Mouse (Mus musculus) erythroid progenitor cell, adult 5-6 weeks (primary cell): ENCODE measurements around the gene Iqcb1. TPM values are rescaled to one million over a fixed set of nuclear protein-coding genes. Genes with fewer than 3 reads are reported as not detected.
"Not testable (repeated sequence)": the region's sequence is repeated elsewhere in the genome, so short reads cannot be mapped to it uniquely, and the experiment has no call there.

ENCODE experiments used
- ATAC-seq: replicated peaks from 2 replicates; pipeline ENCODE4 v1.8.0; 2016; ENCODE audit warnings: moderate number of reproducible peaks, mild to moderate bottlenecking, moderate TSS enrichment, inconsistent platforms; ENCODE audit not compliant: poor library complexity, low FRiP score, severe bottlenecking
- total RNA-seq, 2 experiments: library from RNA; stranded (forward) in 1 of 2; stranded (reverse) in 1 of 2; fragments of 150-400 nt in 1 of 2; fragments of 186-747, 209-891 nt in 1 of 2; gene quantifications; 2 replicates each; pipeline versions ENCODE4 v1.2.3 to v1.2.4; 2015 to 2017; ENCODE audit warnings: low replicate concordance in 2 of 2

Gene Iqcb1
- total RNA-seq (2015; ENCODE audit: low replicate concordance): 17.3 TPM in 1 of 2 replicates, not detected in the other
- 4.5 and 34.8 TPM in 2 replicates for total RNA-seq (2017; ENCODE audit: low replicate concordance)

DNA sequence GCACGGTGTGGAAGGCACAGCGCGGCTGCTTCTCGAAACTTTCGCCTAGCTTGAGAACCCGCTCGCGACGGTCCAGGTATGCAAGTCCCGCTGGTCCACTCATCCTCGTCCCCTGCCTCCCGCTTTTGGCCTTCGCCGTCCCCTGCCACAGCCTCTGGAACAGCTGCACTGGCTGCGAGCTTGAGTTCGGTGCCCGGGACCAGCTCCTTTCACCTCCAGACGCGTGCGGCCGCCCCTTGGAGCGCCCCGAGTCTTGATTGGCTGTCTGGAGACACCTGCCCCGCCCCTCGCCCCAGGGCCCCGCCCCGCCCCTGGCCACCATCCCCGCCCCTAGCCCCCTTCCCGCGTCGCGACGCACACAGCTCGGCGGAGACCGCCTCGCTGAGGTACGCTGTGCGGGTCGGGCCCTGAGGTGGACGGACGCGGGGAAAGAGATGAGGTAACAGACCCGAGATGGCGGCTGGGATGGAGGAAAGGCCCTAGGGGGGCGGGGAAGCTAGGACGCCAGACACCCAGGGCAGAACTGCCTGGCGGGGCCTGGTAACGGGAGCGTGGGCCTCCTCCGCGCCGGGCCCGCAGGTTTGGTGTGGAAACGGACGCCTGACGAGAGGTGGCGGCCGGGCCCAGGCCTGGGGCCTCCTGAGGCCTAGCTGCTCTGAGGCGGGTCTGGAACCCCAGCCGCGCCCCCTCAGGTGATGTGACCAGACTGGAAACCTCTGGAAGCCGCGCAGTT lies at the start of gene Iqcb1:
Gene Iqcb1 (plus strand): TSS at position 332 of the 733 bp plus-strand sequence.
- peak; percentile 99 for ATAC-seq

DNA sequence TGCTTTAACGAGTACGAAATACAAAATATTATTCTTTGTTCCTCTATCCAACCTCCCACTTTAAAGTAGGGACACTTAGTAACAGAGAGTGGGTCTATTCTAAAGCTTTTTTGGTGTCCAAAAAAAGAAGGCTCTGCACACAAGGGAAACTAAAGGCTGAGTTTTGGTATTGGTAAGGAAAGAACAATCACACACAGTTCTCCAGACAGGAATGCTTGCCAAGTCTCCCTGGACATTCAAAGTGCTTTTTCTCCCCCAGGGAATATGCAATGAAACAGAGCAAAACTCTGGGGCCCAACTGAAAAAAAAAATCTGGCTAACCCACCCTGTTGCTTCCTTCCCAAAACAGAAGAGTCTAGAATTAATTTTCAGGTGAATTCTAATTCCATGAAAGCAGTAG lies 44.0 kb upstream of the Iqcb1 start:
- ATAC-seq: no peak

DNA sequence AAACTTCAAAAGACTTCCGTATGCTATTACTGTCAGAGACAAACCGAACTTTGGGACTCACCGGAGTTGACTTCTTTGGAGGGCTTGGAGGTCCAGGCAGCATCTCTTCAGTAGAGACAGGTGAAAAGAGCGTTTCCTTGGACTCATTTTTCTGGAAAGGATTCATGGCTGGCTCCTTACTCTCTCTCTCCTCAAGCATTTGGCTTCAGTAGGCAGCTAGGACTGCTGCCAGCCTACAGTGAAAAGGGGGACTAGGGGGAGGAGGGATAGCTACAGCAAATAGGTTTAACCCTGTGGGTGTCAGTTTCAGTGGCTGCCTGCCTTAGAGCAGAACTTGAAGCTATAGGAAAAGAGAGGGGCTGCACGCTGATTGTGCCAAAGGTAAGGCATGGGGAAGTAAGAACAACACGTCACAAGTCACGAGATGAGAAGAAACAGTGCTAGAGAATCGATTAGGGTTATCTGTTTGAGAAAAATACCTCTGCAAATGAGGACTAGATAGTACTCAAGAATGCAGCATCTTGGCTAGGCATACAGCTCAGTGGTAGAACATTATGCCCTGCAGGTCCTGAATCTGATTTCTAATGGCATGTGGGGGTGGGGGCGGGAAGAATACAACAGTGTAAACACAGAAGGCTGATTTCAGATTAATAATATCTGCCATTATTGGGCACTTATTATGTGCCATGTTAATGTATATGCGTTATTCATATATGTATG lies 43.4 kb upstream of the Iqcb1 start, which contains the start of gene Slc15a2:
Gene Slc15a2 (minus strand): TSS at position 369 of the 720 bp plus-strand sequence.
- no peak for ATAC-seq

DNA sequence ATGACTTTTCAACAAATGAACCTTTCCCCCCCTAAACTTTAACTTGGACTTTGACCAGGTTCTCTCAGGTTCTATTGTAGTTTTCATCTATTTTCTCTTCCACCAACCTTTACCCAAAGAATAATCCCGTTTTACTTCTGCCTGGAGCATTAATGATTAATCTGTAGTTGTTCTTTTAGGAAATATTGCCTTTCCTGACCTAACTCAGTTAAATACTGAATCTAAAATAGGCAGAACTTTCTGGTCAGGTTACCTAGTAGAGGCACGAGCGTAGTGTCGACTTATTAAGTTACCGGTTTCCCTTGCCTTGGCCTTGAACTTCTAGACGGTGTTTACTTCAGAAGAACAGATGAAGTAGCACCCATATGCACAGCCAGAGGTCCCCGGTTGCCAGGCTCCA lies 41.7 kb upstream of the Iqcb1 start:
- ATAC-seq: no peak

DNA sequence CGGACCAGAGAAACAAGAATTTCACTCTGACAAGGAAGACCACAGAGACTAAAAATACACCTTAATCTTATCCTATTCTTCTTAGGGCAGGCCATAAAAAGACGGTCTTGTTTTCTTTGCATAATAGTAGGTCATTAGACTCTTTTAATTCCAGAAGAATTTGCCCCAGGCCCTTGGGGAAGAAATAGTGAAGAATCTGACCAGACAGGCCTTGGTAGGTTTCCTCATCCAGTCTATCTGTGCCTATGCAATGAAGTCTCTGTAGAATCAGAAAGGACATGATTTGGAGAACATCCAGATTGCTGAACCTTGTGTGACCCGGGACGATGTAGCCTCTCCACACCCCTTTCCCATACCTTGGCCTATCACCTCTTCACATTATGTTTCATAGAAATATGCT lies 38.0 kb upstream of the Iqcb1 start:
- ATAC-seq: no peak

DNA sequence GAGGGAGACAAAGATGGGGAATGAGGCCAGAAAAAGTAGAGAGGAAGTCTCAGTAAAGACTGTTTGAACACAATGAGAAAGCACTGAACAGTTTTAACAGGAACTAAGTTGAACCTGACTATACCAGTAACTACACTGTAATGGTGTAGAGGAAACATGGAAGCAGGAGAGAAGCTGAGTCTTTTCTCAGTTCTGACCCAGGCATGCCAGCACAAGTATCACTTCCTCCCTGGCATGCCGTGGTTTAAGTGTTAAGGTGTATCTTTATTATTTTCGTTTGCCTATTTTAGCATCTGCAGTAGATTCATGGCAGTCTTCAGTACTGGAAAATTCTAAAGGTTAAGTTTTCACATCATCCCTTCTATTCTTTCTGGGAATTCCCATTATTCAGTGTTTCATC lies 33.2 kb upstream of the Iqcb1 start:
- no peak for ATAC-seq

DNA sequence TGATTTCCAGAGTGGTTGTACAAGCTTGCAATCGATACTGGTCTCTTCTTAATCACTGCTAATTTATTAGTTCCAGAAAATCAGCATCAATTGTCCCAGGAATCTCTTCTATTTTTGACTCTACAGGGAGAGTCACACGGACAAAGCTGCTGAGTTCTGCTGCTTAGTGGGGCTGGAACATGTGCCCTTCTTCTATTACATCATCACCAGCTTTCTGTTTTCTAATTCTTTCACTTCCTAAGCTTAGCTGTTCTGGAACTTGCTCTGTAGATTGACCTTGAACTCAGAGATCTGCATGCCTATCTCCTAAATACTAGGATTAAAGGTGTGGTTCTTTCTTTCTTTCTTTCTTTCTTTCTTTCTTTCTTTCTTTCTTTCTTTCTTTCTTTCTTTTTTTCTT lies 29.9 kb upstream of the Iqcb1 start:
- no peak for ATAC-seq

DNA sequence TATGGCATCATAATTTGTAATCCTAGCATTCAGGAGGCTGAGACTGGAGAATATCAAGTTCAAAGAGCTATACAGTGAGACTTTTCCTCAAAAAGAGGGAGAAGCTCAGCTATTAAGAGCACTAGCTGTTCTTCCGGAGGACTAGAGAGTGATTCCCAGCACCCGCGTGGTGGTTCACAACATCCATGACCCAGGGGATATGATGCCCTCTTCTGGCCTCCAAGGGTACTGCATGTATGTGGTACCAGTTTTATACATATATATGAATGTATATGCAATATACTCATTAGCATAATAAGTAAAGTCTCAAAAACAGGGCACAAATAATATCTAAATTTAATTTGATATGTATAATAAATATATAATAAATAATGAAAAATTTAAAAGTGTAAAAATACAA lies 25.8 kb upstream of the Iqcb1 start:
- ATAC-seq: no peak

DNA sequence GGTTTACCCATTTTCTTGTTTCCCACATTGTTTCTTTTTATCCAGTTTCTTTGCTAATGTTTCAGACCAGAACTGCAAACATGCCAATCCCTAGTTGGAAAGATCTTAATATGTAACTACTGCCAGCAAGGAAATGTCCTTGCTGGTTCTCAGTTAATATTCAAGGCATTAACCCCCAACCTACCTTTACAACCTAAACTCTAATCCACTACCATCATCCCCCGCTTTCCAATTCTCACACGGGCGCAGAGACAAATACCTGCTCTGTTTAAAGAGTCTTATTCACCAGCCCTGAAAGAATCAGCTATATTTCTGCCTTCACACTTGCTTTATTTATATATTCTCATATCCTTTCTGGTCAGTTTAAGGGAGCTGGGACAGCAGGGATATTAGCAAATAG lies 19.6 kb upstream of the Iqcb1 start:
- no peak for ATAC-seq

DNA sequence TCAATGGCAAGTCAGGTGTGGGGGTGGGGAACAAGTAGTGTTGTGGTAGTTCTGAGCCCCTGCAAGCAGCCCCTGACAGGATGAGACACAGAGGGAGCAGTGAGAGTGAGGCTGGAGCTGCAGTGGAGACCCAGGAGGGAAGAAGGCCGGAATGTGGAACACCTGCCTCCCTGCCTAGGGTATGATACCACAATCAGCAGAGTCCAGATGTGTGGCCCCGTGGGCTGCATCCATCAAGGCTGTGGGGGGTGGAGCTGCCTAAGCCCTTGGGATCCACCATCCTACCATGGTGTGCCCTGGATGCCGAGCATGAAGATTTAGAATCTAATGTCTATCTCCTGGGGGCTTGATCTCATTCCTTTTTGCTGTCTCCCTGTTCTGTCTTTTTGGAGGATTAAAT lies 14.5 kb upstream of the Iqcb1 start:
- 0 out of 2 replicates have a peak, but pooled peaks have one; percentile 61 for ATAC-seq

DNA sequence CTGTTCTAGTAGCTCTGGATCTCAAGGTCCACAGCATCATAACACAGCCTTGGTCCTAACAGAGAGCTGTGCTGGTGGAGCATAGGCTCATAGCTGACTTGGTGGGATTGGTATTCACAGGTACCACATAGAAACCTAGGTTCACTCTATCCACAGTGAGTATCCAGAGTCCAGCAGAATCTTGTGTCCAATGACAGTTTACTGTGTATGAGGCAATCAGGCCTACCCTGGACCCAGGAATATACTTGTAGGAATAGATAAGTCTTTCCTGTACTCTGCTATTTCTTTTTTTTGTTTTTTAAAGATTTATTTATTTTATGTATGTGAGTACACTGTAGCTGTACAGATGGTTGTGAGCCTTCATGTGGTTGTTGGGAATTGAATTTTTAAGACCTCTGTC lies 11.3 kb upstream of the Iqcb1 start:
- no peak for ATAC-seq

DNA sequence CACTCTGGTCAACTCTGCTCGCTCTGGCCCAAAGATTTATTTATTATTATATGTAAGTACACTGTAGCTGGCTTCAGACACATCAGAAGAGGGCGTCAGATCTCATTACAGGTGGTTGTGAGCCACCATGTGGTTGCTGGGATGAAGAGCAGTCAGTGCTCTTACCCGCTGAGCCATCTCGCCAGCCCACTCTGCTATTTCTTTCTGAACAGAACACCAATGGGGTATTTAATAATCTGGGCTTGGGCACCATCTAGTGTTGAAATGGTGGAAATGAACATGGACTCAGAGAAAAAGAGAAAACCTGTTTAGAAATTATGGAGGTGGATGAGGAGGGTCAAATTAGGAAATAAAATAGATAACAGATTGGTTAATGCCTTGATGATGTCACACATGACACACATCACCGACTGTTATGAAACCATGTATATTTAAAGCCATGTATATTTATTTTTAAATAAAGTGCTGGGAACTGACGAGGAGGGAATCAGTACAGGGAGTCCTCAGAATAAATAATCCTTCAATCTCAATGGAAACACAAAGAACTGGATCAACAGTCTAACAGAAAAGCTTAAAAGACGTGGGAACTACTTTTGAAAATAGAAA lies 10.8 kb upstream of the Iqcb1 start:
- peak; percentile 54; the same call in 1 of the 2 replicates for ATAC-seq

DNA sequence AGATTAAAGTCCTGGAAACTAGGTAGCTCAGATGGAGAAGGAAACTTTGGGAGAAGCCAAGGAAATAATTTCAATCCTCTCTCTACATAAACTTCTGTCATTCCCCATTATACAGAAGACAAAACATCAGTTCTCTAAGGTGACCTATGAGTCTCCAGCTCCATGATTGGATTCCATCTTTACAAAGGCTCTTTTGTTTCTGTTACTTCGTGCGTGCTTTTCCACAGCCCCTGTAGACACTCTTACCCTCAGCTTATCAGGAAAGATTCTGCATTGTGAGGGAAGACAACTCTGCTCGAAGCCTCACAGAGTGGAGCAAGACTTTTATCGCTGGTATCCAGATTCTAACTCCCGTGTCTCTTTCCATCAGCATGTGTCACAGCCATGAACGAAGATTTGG lies 8.2 kb upstream of the Iqcb1 start:
- no peak for ATAC-seq

DNA sequence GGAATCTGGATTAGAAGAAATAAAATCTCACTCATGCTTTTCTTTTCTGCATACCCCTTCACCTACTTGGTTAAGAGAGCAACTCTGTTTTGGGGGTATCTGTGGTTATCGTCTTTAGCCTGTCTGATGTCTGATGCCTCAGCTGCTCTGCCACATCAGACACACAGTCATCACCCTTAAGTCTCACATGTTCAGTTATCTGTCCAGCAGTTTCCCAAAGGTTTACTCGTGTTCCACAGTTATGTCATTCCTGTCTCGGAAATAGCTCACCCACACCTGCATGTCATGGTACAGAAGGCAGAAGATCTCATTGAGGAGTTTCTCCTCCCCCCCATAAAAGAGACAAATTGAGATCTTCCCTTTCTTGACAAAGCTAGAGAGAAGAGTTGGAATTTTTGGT lies 7.4 kb upstream of the Iqcb1 start:
- ATAC-seq: no peak

DNA sequence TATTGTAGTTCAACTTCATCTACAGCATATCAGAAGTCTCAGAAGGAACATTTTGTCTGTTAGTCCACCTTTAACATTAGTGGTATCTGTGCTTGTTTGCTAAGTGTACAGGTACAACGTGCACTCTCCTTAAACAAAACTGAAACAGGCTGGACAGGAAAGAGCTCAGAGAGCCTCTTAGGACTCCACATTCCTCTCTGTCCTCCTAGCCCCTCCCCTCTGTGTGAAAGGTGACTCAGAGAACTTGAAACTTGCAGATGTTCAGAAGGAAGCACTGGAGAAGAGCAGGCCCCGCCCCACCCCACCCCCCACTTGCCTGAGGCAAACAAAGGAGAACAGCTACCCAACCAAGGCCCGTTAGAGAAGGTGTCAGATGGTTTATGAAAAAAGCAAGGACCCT lies 6.7 kb upstream of the Iqcb1 start:
- no peak for ATAC-seq

DNA sequence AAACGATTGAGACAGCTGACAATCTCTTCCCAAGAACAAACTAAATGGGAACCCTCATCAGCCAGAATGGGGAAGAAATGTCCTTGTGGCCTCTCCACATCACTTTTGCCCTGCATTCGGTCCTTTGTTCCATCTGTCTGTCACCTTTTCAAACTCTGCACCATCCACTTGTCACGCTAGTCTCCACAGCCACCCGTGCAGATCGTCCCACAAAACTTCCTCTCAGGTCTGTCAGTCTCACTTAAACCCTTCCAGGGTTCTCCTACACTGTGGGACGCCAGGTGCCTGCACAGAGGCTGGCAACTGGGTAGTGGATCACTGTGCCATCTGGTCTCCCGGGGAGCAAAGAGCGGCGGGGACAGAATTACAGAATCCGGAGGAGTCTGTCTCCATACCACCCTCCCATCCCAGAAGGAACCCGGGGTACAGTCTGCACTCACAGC lies 553 bp upstream of the Iqcb1 start:
- peak; percentile 75; the same call in 1 of the 2 replicates for ATAC-seq

DNA sequence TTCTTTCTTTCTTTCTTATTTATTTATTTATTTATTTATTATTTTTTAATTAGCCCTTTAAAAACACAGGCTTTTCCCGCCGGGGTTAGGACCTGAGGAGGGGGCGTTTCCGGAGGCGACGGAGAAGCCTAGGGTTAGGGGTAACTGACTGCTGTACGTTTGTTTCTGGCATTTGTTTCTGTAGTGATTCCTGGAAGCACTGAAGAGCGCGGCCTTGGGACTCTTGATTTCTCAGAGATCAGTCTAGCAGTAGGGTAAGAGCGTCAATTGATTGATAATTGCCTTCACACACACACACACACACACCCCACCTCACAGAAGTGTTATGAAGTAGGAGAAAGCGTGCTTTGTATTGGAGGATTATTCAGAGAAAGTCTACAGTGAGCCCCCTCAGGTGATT lies 635 bp downstream of the Iqcb1 start:
- no peak for ATAC-seq

DNA sequence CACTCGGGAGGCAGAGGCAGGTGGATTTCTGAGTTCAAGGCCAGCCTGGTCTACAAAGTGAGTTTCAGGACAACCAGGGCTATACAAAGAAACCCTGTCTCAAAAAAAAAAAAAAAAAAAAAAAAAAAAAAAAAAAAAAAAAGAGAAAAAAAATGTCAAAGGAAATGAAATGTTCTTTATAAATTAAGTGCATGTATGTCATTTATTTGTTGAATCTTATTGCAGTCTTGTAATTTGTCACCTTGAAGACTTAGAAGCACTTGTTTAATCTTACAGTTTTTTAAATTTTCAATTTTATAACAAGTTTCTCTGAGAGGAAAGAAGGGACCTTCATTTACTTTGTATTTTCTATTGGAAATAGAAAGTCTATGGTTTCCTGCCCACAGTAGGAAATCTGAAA lies 18.7 kb downstream of the Iqcb1 start:
- not testable (repeated sequence) for ATAC-seq

DNA sequence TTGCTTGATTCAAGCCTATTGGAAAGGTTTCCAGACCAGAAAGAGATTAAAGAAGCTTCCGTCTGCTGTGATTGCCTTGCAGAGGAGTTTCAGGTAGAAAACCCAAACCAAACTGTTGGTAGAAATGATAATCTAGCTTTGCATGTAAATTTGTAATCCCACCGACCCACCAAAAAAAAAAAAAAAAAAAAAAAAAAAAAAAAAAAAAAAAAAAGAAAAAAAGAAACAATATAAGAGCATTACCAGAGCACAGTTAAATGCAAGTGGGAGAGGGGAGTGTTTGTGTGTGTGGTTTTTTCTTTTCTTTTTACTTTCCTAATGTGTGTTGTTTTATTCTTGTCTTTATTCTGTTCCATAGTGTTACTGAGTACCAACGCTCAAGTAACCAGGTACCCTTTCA lies 23.0 kb downstream of the Iqcb1 start:
- no peak for ATAC-seq

DNA sequence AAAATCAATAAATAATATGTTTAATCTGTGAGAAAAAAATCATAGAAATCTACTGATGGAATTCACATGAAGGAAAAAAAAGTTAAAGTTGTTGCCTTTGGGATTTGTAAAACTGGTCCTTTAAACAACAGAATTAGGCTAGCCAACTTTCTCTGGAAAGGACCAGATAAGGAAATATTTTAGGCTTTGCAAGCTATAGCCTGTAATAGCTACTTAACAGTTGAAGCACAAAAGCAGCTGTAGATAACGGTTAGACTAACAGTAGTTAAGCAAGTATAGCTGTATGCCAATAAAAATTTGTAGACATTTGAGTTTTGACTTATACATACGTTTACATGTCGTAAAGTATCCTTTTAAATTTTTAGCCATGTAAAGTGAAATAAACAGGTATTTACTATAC lies 35.4 kb downstream of the Iqcb1 start:
- ATAC-seq: no peak

DNA sequence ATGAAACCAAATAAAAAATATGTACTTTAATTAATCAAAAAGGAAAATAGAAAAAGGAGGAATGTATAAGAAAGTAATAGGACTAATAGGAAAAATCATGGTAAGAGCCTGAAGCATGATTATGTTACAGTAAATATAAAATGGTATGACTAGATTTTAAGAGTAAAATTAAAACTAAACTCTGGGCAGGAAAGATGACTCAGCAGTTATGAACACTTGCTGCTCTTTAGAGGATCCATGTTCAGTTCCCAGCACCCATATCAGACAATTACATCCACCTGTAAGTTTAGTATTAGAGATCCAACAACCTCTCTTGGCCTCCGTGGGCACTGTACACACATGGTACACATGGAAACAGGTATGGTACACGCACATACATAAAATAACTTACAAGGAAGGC lies 41.3 kb downstream of the Iqcb1 start:
- ATAC-seq: no peak
